Mouse (Mus musculus) kidney, adult 9 months (tissue): ENCODE data around the gene Tagap.

ENCODE experiments used
- DNase-seq: peaks from one replicate; pipeline ENCODE4 v3.0.0; 2022

Gene Tagap

GRCm38 (mm10) chr17:7925413-7926160, at the start of gene Tagap:
Gene Tagap (plus strand): TSS chr17:7926000.
- DNase-seq, result no peak

- DNase-seq, result no peak
Measured at GRCm38 (mm10) chr17:7876541-7876940, 49.3 kb upstream of the Tagap start.

GRCm38 (mm10) chr17:7877191-7877764, 48.5 kb upstream of the Tagap start:
- no peak for DNase-seq

- DNase-seq, result no peak
Measured at GRCm38 (mm10) chr17:7877878-7878277, 47.9 kb upstream of the Tagap start.

- no peak for DNase-seq
Measured at GRCm38 (mm10) chr17:7879529-7879928, 46.3 kb upstream of the Tagap start.

- DNase-seq, result no peak
Measured at GRCm38 (mm10) chr17:7883126-7883525, 42.7 kb upstream of the Tagap start.

GRCm38 (mm10) chr17:7884606-7885005, 41.2 kb upstream of the Tagap start:
- no peak for DNase-seq

- no peak for DNase-seq
Measured at GRCm38 (mm10) chr17:7887071-7887815, 38.6 kb upstream of the Tagap start.

- DNase-seq, result no peak
Measured at GRCm38 (mm10) chr17:7888291-7888690, 37.5 kb upstream of the Tagap start.

- no peak for DNase-seq
Measured at GRCm38 (mm10) chr17:7889026-7889425, 36.8 kb upstream of the Tagap start.

- no peak for DNase-seq
Measured at GRCm38 (mm10) chr17:7892676-7893075, 33.1 kb upstream of the Tagap start.

GRCm38 (mm10) chr17:7894094-7894493, 31.7 kb upstream of the Tagap start:
- no peak for DNase-seq

GRCm38 (mm10) chr17:7896047-7896635, 29.7 kb upstream of the Tagap start:
- DNase-seq, result no peak

GRCm38 (mm10) chr17:7897120-7897519, 28.7 kb upstream of the Tagap start:
- DNase-seq, result no peak

GRCm38 (mm10) chr17:7897756-7898155, 28.0 kb upstream of the Tagap start:
- no peak for DNase-seq

- no peak for DNase-seq
Measured at GRCm38 (mm10) chr17:7899233-7899632, 26.6 kb upstream of the Tagap start.

GRCm38 (mm10) chr17:7899961-7900360, 25.8 kb upstream of the Tagap start:
- DNase-seq, result no peak

- no peak for DNase-seq
Measured at GRCm38 (mm10) chr17:7901536-7901935, 24.3 kb upstream of the Tagap start.

- no peak for DNase-seq
Measured at GRCm38 (mm10) chr17:7902362-7902761, 23.4 kb upstream of the Tagap start.

- DNase-seq, result no peak
Measured at GRCm38 (mm10) chr17:7904992-7905391, 20.8 kb upstream of the Tagap start.

GRCm38 (mm10) chr17:7905936-7906685, 19.7 kb upstream of the Tagap start:
- DNase-seq, result no peak

- no peak for DNase-seq
Measured at GRCm38 (mm10) chr17:7914596-7915227, 11.1 kb upstream of the Tagap start.
